Mouse (Mus musculus): ENCODE measurements around the gene Cgnl1.

DNA sequence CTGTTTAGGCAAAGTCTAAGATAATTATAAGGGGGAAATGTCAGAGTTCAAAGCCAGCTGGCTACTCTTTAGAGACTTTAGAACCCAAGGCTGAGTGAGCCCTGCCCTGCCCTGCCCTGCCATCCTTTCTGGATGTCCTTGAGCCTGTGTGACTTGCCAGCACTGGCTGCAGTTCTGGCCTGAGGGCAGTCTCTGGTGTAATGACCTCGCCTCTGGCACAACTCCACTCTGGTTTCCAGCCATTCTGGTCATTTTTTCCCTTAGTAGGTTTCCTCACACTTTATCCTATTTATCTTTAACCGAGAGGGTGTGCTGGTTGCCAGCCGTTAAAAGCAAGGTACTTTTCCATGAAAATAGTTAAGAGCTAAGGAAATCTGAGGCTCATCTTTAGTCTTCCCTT, 45.3 kb downstream of the Cgnl1 start:
- TF ChIP-seq CTCF (IDR thresholded peaks at IDR 0.05; ENCODE audit: borderline replicate concordance, insufficient read depth, low read length) (no peak), POLR2A (IDR thresholded peaks at IDR 0.05; ENCODE audit: low read depth, low read length) (no peak)

All from embryonic fibroblast, embryonic 13.5 days (primary cell).